Mouse (Mus musculus) forebrain, embryonic 14.5 days (tissue): ENCODE data around the gene Cyth3. TPM values are rescaled to one million over a fixed set of nuclear protein-coding genes. Genes with fewer than 3 reads are reported as not detected.

Source experiments
- ATAC-seq: fragments of 200-750 bp; cut with Nextera tagmentation; 2 replicates; pipeline ENCODE4 v1.8.0; 2017; ENCODE audit warnings: mild to moderate bottlenecking, moderate library complexity
- DNase-seq: peaks from one replicate; pipeline ENCODE4 v3.0.0-alpha.2; 2015; ENCODE audit warnings: low spot score
- H3K27ac ChIP-seq: fragments of 300-500 bp; sonication (generic); 2 replicates; pipeline ENCODE4 v1.5.1; 2014; ENCODE audit warnings: low read depth, mild to moderate bottlenecking, control low read depth, low read length, moderate library complexity
- H3K27me3 ChIP-seq: fragments of 300-500 bp; sonication (generic); replicated peaks from 2 replicates; pipeline ENCODE4 v1.6.1; 2014; ENCODE audit warnings: low read length, control low read depth, mixed read lengths; ENCODE audit not compliant: control insufficient read depth, insufficient read depth
- H3K36me3 ChIP-seq: fragments of 300-500 bp; sonication (generic); 2 replicates; pipeline ENCODE4 v1.6.1; 2014; ENCODE audit warnings: low read length, control low read depth; ENCODE audit not compliant: control insufficient read depth, insufficient read depth
- H3K4me1 ChIP-seq: fragments of 300-500 bp; sonication (generic); 2 replicates; pipeline ENCODE4 v1.6.1; 2014; ENCODE audit warnings: antibody characterized with exemption, low read length, control low read depth; ENCODE audit not compliant: control insufficient read depth, insufficient read depth
- H3K4me2 ChIP-seq: fragments of 300-500 bp; sonication (generic); 2 replicates; pipeline ENCODE4 v1.6.1; 2014; ENCODE audit warnings: mild to moderate bottlenecking, control low read depth, low read length
- H3K4me3 ChIP-seq: fragments of 300-500 bp; sonication (generic); 2 replicates; pipeline ENCODE4 v1.5.1; 2014; ENCODE audit warnings: low read depth, low read length, control low read depth
- H3K9ac ChIP-seq: fragments of 300-500 bp; sonication (generic); 2 replicates; pipeline ENCODE4 v1.6.1; 2014; ENCODE audit warnings: mild to moderate bottlenecking, low read length, control low read depth, moderate library complexity
- H3K9me3 ChIP-seq: fragments of 300-500 bp; sonication (generic); replicated peaks from 2 replicates; pipeline ENCODE4 v1.6.1; 2016; ENCODE audit warnings: low read length, control low read depth, mixed read lengths; ENCODE audit not compliant: control insufficient read depth
- WGBS: fragments of 180-500 bp; shearing (Covaris S2); extraction: QIAGEN DNeasy Blood & Tissue Kit; methylation state at CpG from one replicate; pipeline ENCODE4 v1.1.7; 2014; 5-methylcytosine and 5-hydroxymethylcytosine counted together
- polyA plus RNA-seq: library from polyadenylated mRNA; unstranded; fragments of >200 nt; fragmentation: Nextera tagmentation; extraction: Ambion mirVana; gene quantifications from 2 replicates; pipeline ENCODE4 v1.2.1, GENCODE M21; 2014

Gene Cyth3
- polyA plus RNA-seq, 1 experiment from 2014 or later: 26.1 TPM

DNA sequence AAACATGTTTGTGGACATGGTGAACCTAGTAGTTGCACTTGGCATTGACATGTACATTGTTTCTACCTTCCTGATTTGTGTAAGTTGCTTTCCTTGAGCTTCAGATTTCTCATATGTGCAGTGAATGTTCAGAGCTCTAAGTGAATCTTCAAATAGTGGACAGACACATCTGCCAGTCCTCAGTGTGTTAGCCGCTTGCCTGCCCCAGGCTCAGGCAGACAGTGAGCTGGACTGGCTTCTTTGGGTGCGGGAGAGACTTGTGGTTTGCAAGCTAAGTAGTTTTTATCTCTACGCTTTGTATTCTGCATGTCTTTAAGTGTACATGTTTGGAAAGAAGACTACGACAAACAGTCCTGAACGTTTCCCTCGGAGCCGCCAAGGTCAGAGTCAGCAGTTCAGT is 13.9 kb downstream of the Cyth3 start:
- Histone ChIP-seq H3K27me3 (no peaks in the 10 kb centered on the region), H3K4me3 (no peak overlapping the region), H3K4me1 (no peaks in the 10 kb centered on the region), H3K36me3 (no peaks in the 10 kb centered on the region), H3K9me3 (no peaks in the 10 kb centered on the region), H3K9ac (no peak overlapping the region), H3K4me2 (no peak overlapping the region), H3K27ac (no peak overlapping the region)
- no peak for DNase-seq
- 91% methylated on average over 7 of the region's 7 CpGs for WGBS
- no peak for ATAC-seq

- Histone ChIP-seq H3K4me3 (no peak overlapping the region), H3K27me3 (no peaks in the 10 kb centered on the region), H3K4me1 (peaks cover 7% of the 10 kb centered on the region), H3K27ac (no peak overlapping the region), H3K4me2 (no peak overlapping the region), H3K9ac (no peak overlapping the region), H3K36me3 (no peaks in the 10 kb centered on the region), H3K9me3 (no peaks in the 10 kb centered on the region)
- 78% methylated on average over 11 of the region's 11 CpGs for WGBS
- ATAC-seq (no peak), DNase-seq (no peak)
These were observed 15.7 kb downstream of the Cyth3 start for GRCm38 (mm10) chr5:143637832-143638420.

DNA sequence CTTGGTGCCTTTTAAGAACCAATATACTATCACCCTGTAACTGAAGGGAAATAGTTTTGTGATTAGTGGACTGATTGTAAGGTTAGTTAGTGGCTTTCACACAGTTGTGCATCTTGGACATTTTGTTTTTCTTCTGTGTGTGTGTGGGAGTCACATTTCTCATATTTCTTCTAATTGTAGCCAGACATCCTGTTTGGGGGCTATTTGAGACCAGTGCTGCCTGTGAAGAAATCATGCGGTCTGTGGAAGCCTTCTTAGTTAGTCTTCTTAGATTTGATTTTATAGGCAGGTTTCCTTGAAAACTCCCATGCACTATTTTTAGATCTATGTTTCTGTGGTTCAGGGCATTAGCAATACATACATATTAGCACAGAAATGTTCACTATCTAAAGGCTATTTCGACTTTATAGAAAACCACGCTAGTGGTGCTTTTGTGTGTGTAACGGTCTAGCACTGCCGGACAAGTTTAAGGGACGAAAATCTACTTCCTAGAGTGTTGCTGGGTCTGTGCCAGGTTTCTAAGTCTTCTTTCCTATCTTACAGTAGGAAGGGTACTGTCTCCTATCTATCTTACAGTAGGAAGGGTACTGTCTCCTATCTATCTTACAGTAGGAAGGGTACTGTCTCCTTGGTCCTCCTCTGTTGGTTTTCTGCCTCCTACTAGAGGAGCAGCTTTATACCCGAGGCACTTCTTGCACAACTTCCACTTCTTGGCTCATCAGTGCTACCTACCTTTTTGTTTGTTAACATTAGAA is 16.4 kb downstream of the Cyth3 start:
- Histone ChIP-seq H3K9ac (no peak overlapping the region), H3K4me2 (no peak overlapping the region), H3K4me1 (peaks cover 7% of the 10 kb centered on the region), H3K27me3 (no peaks in the 10 kb centered on the region), H3K4me3 (no peak overlapping the region), H3K36me3 (no peaks in the 10 kb centered on the region), H3K9me3 (no peaks in the 10 kb centered on the region), H3K27ac (no peak overlapping the region)
- WGBS: 87% methylated on average over 7 of the region's 7 CpGs
- no peak for ATAC-seq
- no peak for DNase-seq

- no peaks in the 10 kb centered on the region for H3K36me3 ChIP-seq
- 91% methylated on average over 4 of the region's 4 CpGs for WGBS
- no peak for ATAC-seq
- H3K9ac ChIP-seq: no peak overlapping the region
- no peak for DNase-seq
- peaks cover 7% of the 10 kb centered on the region for H3K4me1 ChIP-seq
- H3K4me3 ChIP-seq: no peak overlapping the region
- H3K27me3 ChIP-seq: no peaks in the 10 kb centered on the region
- no peak overlapping the region for H3K4me2 ChIP-seq
- no peaks in the 10 kb centered on the region for H3K9me3 ChIP-seq
- H3K27ac ChIP-seq: no peak overlapping the region
These were observed 17.1 kb downstream of the Cyth3 start for GRCm38 (mm10) chr5:143639329-143639728.

GRCm38 (mm10) chr5:143639810-143640209 is 17.6 kb downstream of the Cyth3 start:
- DNase-seq: no peak
- Histone ChIP-seq H3K36me3 (no peaks in the 10 kb centered on the region), H3K4me2 (no peak overlapping the region), H3K27ac (no peak overlapping the region), H3K4me1 (peaks cover 7% of the 10 kb centered on the region), H3K4me3 (no peak overlapping the region), H3K27me3 (no peaks in the 10 kb centered on the region), H3K9me3 (no peaks in the 10 kb centered on the region), H3K9ac (no peak overlapping the region)
- WGBS: 95% methylated on average over 7 of the region's 7 CpGs
- no peak for ATAC-seq

GRCm38 (mm10) chr5:143641503-143641902 is 19.3 kb downstream of the Cyth3 start:
- no peak overlapping the region for H3K27ac ChIP-seq
- ATAC-seq (no peak), DNase-seq (no peak)
- H3K4me1 ChIP-seq: peaks cover 7% of the 10 kb centered on the region
- H3K36me3 ChIP-seq: no peaks in the 10 kb centered on the region
- no peaks in the 10 kb centered on the region for H3K9me3 ChIP-seq
- H3K4me2 ChIP-seq: no peak overlapping the region
- H3K9ac ChIP-seq: no peak overlapping the region
- H3K4me3 ChIP-seq: no peak overlapping the region
- H3K27me3 ChIP-seq: no peaks in the 10 kb centered on the region
- 73% methylated on average over 3 of the region's 3 CpGs for WGBS

DNA sequence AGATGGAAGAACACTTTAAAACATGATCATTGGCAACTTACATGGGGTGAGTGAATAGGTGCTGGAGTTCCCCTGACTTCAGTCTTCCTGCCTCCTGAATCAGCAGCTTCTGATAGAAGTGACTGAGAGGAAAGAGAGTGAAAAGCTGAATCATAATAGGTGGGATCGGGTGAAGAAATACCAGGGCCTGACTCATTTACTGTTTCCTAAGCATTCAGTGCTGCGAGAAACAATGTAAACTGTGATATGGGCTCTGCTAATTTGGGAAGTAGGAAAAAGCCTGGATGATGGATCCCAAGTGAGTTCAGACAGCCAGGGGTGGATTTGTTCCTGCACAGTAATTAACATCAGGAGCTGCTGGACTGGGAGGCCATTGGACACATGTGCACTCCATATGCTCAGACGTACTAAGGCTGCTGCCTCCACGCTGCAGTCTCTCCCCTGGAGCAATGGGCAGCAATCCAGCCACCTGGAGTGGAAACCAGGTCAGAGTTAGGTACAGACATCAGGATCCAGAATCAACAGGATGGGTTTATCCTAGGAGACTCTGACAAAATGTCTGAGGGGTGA is 20.1 kb downstream of the Cyth3 start:
- 40% methylated on average over 4 of the region's 4 CpGs for WGBS
- DNase-seq: no peak
- H3K4me2 ChIP-seq: no peak overlapping the region

DNA sequence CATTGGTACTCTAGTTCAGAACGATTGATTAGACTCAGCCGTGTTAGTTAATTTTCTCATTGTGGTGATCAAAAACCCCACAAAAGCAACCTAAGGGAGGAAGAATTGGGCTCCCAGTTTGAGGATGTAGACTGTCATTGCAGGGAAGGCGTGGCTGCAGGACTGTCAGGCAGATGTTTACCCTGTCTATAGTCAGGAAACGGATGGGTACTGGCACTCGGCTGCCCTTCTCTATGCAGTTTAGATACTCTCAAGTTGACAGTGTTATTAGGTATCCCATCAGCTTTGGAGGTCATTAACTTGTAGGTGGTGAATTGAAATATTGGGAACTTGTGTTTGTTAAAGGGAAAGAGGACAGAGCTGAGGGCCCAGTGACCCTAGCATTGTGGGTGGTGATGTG is 23.7 kb downstream of the Cyth3 start:
- Histone ChIP-seq H3K4me2 (no peak overlapping the region), H3K9ac (no peak overlapping the region), H3K9me3 (no peaks in the 10 kb centered on the region), H3K36me3 (no peaks in the 10 kb centered on the region), H3K4me3 (no peak overlapping the region), H3K27ac (no peak overlapping the region), H3K4me1 (peaks cover 7% of the 10 kb centered on the region), H3K27me3 (no peaks in the 10 kb centered on the region)
- ATAC-seq (no peak), DNase-seq (no peak)
- 80% methylated on average over 5 of the region's 5 CpGs for WGBS

More for the DNA sequence above, 20.1 kb downstream of the Cyth3 start:
- Histone ChIP-seq H3K4me1 (peaks cover 7% of the 10 kb centered on the region), H3K27ac (no peak overlapping the region), H3K9me3 (no peaks in the 10 kb centered on the region), H3K27me3 (no peaks in the 10 kb centered on the region), H3K4me3 (no peak overlapping the region), H3K9ac (no peak overlapping the region), H3K36me3 (no peaks in the 10 kb centered on the region)
- ATAC-seq: no peak

DNA sequence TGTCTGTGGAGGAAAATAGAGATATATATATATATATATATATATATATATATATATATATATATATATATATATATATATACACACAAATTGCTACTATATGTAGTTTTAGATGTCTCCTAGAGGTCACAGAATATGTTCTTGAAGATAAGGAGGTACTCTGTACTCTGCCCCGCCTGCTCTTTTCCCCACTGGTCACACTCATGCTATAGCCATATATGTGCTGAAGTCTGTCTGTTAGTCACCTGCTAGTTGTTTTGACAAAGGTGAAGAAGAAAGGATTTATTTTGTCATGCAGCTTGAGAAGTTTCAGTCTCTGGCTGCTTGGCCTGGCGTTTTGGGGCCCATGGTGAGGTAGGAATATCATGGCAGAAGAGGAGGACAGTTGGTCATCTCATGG is 25.2 kb downstream of the Cyth3 start:
- H3K4me2 ChIP-seq: no peak overlapping the region
- no peaks in the 10 kb centered on the region for H3K9me3 ChIP-seq
- peaks cover 7% of the 10 kb centered on the region for H3K4me1 ChIP-seq
- H3K27me3 ChIP-seq: no peaks in the 10 kb centered on the region
- DNase-seq: no peak
- no peak for ATAC-seq
- H3K36me3 ChIP-seq: no peaks in the 10 kb centered on the region
- WGBS: 92% methylated on average over 2 of the region's 2 CpGs
- H3K27ac ChIP-seq: no peak overlapping the region
- H3K4me3 ChIP-seq: no peak overlapping the region
- H3K9ac ChIP-seq: no peak overlapping the region
